Mouse (Mus musculus): ENCODE measurements around the gene Faxc. TPM values are rescaled to one million over a fixed set of nuclear protein-coding genes. Genes with fewer than 3 reads are reported as not detected.

Faxc gene
- polyA plus RNA-seq, 2 experiments from 2014 or later, result not detected

Other genes with a start within 250 kb of the Faxc start
- not detected for gene Prdm13, start 245.4 kb upstream of the Faxc start, polyA plus RNA-seq (2017; shearing (Covaris generic))
- 10 to 100 TPM; 40.3 to 44.3 TPM for gene Ccnc, start 203.6 kb upstream of the Faxc start, polyA plus RNA-seq (2017; shearing (Covaris generic))
- gene Usp45, start 164.2 kb upstream of the Faxc start, polyA plus RNA-seq (2017; shearing (Covaris generic)), result 10 to 100 TPM; 19.4 to 22.1 TPM
- 10 to 100 TPM; 28.5 to 35.8 TPM for gene Tstd3, start 164.1 kb upstream of the Faxc start, polyA plus RNA-seq (2017; shearing (Covaris generic))
- 100 to 1,000 TPM; 164 to 219 TPM for gene Pnisr, start 83.7 kb upstream of the Faxc start, polyA plus RNA-seq (2017; shearing (Covaris generic))
- gene Coq3, start 51.7 kb upstream of the Faxc start, polyA plus RNA-seq (2017; shearing (Covaris generic)), result 10 to 100 TPM; 13.4 to 14.4 TPM